10 mouse cellular contexts compared by ENCODE assay signal in the genomic region with DNA sequence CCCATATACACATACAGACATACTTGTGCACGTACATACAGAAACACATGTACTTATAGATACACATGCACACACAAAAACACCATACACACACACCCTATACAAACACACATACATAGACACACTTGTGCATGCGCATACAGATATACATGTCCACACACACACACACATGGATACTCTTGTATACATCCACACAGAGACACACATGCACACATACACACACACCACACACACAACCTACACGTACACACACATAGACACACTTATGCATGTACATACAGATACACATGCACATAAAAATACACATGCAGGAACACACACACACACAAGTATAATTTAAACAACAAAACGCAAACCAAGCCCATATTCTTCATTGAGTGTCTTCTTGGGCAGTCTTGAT.
"Had no signal": no experiment of that assay in that cellular context is flagged by ENCODE, and none has a peak within 500 bp of the region (broad histone marks: within the 10 kb centered on the region; RNA-seq: fewer than 3 reads in every experiment).

No protein-coding gene starts in this region.

- H3K9me3 ChIP-seq: limb, embryonic 13.5 days; neural tube, embryonic 15.5 days had no signal

- DNase-seq: kidney, postnatal 10 days; kidney, postnatal 4 days; left cerebral cortex, postnatal 4 days; right cerebral cortex, postnatal 25 days; thymus, postnatal 4 days had no signal

- H3K4me1 ChIP-seq: neural tube, embryonic 15.5 days had no signal

- H3K4me2 ChIP-seq: limb, embryonic 13.5 days; neural tube, embryonic 15.5 days had no signal

- H3K4me3 ChIP-seq: layer of hippocampus, adult 2 months; limb, embryonic 13.5 days; neural tube, embryonic 15.5 days had no signal

- H3K27me3 ChIP-seq: limb, embryonic 13.5 days; neural tube, embryonic 15.5 days had no signal

- H3K9ac ChIP-seq: limb, embryonic 13.5 days; liver, embryonic 14.5 days; neural tube, embryonic 15.5 days had no signal

- H3K27ac ChIP-seq: layer of hippocampus, adult 2 months; limb, embryonic 13.5 days; liver, embryonic 14.5 days; neural tube, embryonic 15.5 days; stomach, postnatal 0 days had no signal

- H3K36me3 ChIP-seq: limb, embryonic 13.5 days; neural tube, embryonic 15.5 days had no signal
